Mouse (Mus musculus): Measurements from ENCODE around the gene Scfd2. TPM values are rescaled to one million over a fixed set of nuclear protein-coding genes. Genes with fewer than 3 reads are reported as not detected.

Gene Scfd2
- total and polyA plus RNA-seq, 2 experiments from 2014 or later: 17.5 to 33.2 TPM

DNA sequence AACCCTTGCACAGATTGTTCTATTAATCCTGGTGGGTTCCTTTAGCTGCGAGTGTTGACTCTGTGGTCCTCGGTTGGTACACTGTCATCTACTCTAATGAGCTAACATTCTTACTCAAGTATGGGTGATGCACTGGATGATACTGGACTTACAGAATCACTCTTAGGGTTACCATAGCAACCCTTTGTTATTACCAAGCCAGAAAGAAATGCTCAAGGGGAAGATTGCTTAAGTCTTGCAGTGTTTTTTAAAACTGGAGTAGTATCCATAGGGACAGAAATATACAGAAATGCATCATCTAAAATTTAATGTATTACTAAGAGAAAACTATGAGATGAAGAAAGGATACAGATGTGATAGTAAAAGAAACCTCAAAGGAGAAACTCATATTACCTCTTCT is 139.8 kb downstream of the Scfd2 start:
- WGBS: 65% methylated on average over 2 of the region's 2 CpGs
- DNase-seq (ENCODE audit: low spot score) (peak; percentile 19), ATAC-seq (ENCODE audit: low FRiP score) (no peak)
- Histone ChIP-seq H3K27ac (ENCODE audit: low read depth, low read length) (0 out of 2 replicates have a peak overlapping the region, but pooled peaks have one; percentile 32), H3K4me2 (ENCODE audit: low read depth, low read length, poor library complexity, severe bottlenecking) (no peak overlapping the region), H3K27me3 (ENCODE audit: insufficient read depth, low read length) (no peaks in the 10 kb centered on the region), H3K4me3 (ENCODE audit: low read depth, low read length) (no peak overlapping the region), H3K4me1 (ENCODE audit: insufficient read depth, low read length) (no peaks in the 10 kb centered on the region), H3K36me3 (ENCODE audit: insufficient read depth, low read length) (no peaks in the 10 kb centered on the region), H3K9me3 (ENCODE audit: low read length) (no peaks in the 10 kb centered on the region), H3K9ac (replicated peaks; ENCODE audit: low read length, poor library complexity, severe bottlenecking) (no peak overlapping the region)
- TF ChIP-seq CTCF (IDR thresholded peaks at IDR 0.05): no peak

DNA sequence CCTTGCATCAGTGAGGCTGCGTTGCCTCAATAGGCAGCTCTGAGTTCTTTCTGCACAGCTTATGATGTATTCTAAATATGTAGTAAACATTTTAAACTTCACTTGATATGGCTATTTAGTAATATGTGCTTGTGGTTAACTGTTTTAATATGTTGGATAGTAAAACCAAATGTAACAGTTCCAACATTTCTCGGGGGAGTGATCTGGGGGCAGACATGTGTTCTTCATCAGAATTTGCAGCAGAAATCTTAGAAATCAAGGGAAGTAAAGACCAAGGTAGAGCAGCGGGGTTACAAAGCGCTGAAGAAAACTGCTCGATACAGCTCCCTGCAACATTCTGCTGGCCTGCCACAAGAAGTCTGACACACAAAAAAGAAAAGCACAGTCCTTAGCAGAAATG is 140.2 kb downstream of the Scfd2 start:
- DNase-seq (ENCODE audit: low spot score) (no peak), ATAC-seq (ENCODE audit: low FRiP score) (no peak)
- H3K27ac ChIP-seq (ENCODE audit: low read depth, low read length): 0 out of 2 replicates have a peak overlapping the region, but pooled peaks have one; percentile 32
- no peak for TF ChIP-seq CTCF (IDR thresholded peaks at IDR 0.05)
- H3K4me1 ChIP-seq (ENCODE audit: insufficient read depth, low read length): no peaks in the 10 kb centered on the region
- no peaks in the 10 kb centered on the region for H3K36me3 ChIP-seq (ENCODE audit: insufficient read depth, low read length)
- H3K4me3 ChIP-seq (ENCODE audit: low read depth, low read length): no peak overlapping the region
- no peaks in the 10 kb centered on the region for H3K27me3 ChIP-seq (ENCODE audit: insufficient read depth, low read length)
- H3K9ac ChIP-seq (replicated peaks; ENCODE audit: low read length, poor library complexity, severe bottlenecking): no peak overlapping the region
- 82% methylated on average over 5 of the region's 5 CpGs for WGBS
- no peaks in the 10 kb centered on the region for H3K9me3 ChIP-seq (ENCODE audit: low read length)
- H3K4me2 ChIP-seq (ENCODE audit: low read depth, low read length, poor library complexity, severe bottlenecking): no peak overlapping the region

DNA sequence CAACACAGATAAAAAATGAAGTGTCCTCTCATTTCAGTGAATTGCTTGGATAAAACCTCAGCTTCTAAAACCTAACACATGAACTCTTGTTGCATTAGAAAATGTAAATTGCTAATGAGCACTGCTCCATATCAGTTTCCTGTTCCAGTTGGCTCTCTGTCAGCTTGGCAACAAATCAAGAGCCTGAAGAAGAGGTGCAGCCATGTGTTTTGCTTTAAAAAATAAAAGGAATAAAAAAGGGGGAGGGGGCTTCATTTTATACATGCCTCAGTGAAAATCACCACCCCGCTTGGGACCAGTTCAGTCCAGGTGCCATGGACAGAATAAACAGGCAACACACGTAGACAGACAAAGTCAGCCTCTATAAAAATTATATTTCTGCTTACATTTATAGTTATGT is 142.7 kb downstream of the Scfd2 start:
- 79% methylated on average over 2 of the region's 2 CpGs for WGBS
- Histone ChIP-seq H3K9me3 (ENCODE audit: low read length) (no peaks in the 10 kb centered on the region), H3K4me1 (ENCODE audit: insufficient read depth, low read length) (no peaks in the 10 kb centered on the region), H3K9ac (replicated peaks; ENCODE audit: low read length, poor library complexity, severe bottlenecking) (no peak overlapping the region), H3K36me3 (ENCODE audit: insufficient read depth, low read length) (no peaks in the 10 kb centered on the region), H3K27me3 (ENCODE audit: insufficient read depth, low read length) (no peaks in the 10 kb centered on the region), H3K4me2 (ENCODE audit: low read depth, low read length, poor library complexity, severe bottlenecking) (no peak overlapping the region), H3K27ac (ENCODE audit: low read depth, low read length) (no peak overlapping the region), H3K4me3 (ENCODE audit: low read depth, low read length) (no peak overlapping the region)
- ATAC-seq (ENCODE audit: low FRiP score) (no peak), DNase-seq (ENCODE audit: low spot score) (peak; percentile 43)
- no peak for TF ChIP-seq CTCF (IDR thresholded peaks at IDR 0.05)

DNA sequence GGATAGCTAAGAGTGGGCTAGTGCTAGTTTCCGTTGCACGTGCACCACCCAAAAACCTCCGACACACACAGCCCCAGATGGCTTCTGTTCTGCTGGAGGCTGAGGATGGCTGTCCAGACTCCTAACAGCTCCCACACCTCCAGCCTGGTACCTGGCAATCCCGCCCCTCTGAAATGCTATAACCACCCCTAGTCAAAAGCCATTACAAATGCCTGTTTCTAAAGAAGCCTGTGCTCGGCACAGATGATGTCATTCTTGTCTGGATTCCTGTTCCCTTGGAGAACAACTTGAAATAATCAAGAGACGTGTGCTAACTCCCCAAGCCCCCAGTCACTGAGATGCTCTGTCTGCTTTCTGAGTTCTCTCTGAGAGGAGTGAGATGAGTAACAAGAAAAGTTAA is 143.5 kb downstream of the Scfd2 start:
- Histone ChIP-seq H3K4me2 (ENCODE audit: low read depth, low read length, poor library complexity, severe bottlenecking) (no peak overlapping the region), H3K27me3 (ENCODE audit: insufficient read depth, low read length) (no peaks in the 10 kb centered on the region), H3K4me1 (ENCODE audit: insufficient read depth, low read length) (no peaks in the 10 kb centered on the region), H3K9me3 (ENCODE audit: low read length) (no peaks in the 10 kb centered on the region), H3K36me3 (ENCODE audit: insufficient read depth, low read length) (no peaks in the 10 kb centered on the region), H3K4me3 (ENCODE audit: low read depth, low read length) (no peak overlapping the region), H3K27ac (ENCODE audit: low read depth, low read length) (no peak overlapping the region), H3K9ac (replicated peaks; ENCODE audit: low read length, poor library complexity, severe bottlenecking) (no peak overlapping the region)
- no peak for TF ChIP-seq CTCF (IDR thresholded peaks at IDR 0.05)
- WGBS: 65% methylated on average over 6 of the region's 6 CpGs
- DNase-seq (ENCODE audit: low spot score): no peak
- no peak for ATAC-seq (ENCODE audit: low FRiP score)

DNA sequence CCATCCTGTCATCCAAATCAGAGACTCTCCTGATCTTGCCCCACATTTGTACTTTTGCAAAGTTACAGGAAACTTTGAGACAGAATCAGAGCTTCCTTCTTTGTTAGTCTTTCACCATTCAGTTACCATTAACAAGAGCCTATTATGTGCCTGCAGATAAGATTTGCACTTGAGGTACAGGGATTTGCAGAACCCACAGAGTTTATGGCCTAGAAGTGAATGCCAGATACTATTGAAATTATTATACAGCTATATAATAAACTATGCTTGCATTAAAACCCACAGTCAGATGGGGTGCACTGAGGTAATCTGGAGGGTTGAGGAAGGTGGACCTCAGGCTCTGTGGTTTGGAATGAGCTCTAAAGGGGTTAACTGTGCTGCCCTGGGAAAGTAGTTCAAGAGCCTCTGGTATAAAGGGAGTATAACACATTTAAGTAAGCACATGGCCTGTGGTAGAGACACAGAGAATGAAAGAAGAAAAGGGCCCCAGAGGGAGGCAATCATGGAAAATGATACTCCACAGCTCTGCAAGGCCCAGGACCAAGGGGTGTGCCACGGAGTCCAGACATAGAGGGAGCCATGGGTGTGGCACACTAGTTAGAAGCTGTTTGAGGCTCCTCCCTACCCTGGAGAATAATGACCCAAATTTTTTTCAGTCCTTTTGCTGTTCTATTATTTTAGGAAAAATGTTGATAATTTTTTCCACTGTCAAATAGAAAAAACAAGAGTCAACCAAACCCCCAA is 144.2 kb downstream of the Scfd2 start:
- Histone ChIP-seq H3K9ac (replicated peaks; ENCODE audit: low read length, poor library complexity, severe bottlenecking) (no peak overlapping the region), H3K27me3 (ENCODE audit: insufficient read depth, low read length) (no peaks in the 10 kb centered on the region), H3K4me3 (ENCODE audit: low read depth, low read length) (no peak overlapping the region), H3K36me3 (ENCODE audit: insufficient read depth, low read length) (no peaks in the 10 kb centered on the region), H3K4me2 (ENCODE audit: low read depth, low read length, poor library complexity, severe bottlenecking) (no peak overlapping the region), H3K9me3 (ENCODE audit: low read length) (no peaks in the 10 kb centered on the region), H3K4me1 (ENCODE audit: insufficient read depth, low read length) (no peaks in the 10 kb centered on the region), H3K27ac (ENCODE audit: low read depth, low read length) (no peak overlapping the region)
- DNase-seq (ENCODE audit: low spot score): no peak
- 76% methylated on average over 1 of the region's 1 CpGs for WGBS
- TF ChIP-seq CTCF (IDR thresholded peaks at IDR 0.05): no peak
- no peak for ATAC-seq (ENCODE audit: low FRiP score)

DNA sequence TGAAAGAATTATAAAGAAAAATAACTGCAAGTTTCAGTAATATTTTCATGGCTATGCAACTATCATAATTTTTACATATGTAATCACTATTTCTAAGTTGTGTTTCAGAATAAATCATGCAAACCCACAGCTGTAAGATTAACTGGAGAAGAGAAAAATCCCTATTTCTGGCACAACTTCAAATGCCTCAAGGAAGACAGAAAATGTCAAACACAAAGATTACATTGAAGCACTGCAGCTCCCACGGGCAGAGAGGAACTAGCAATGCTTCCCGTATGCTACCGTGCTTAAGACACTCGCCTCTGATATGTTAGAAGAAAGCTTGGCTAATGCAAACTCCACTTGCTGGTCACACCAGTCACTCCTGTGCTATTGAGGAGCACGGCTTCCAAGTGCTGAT is 151.5 kb downstream of the Scfd2 start:
- ATAC-seq (ENCODE audit: low FRiP score) (no peak), DNase-seq (ENCODE audit: low spot score) (no peak)
- no peaks in the 10 kb centered on the region for H3K4me1 ChIP-seq (ENCODE audit: insufficient read depth, low read length)
- no peak overlapping the region for H3K9ac ChIP-seq (replicated peaks; ENCODE audit: low read length, poor library complexity, severe bottlenecking)
- H3K36me3 ChIP-seq (ENCODE audit: insufficient read depth, low read length): no peaks in the 10 kb centered on the region
- H3K4me2 ChIP-seq (ENCODE audit: low read depth, low read length, poor library complexity, severe bottlenecking): no peak overlapping the region
- no peaks in the 10 kb centered on the region for H3K27me3 ChIP-seq (ENCODE audit: insufficient read depth, low read length)
- 48% methylated on average over 5 of the region's 5 CpGs for WGBS
- no peak overlapping the region for H3K27ac ChIP-seq (ENCODE audit: low read depth, low read length)
- H3K4me3 ChIP-seq (ENCODE audit: low read depth, low read length): no peak overlapping the region
- TF ChIP-seq CTCF (IDR thresholded peaks at IDR 0.05): no peak
- no peaks in the 10 kb centered on the region for H3K9me3 ChIP-seq (ENCODE audit: low read length)

All from midbrain, postnatal 0 days (tissue).